Mouse (Mus musculus) left cerebral cortex, adult 9 months (tissue): ENCODE measurements at regions not wholly inside any gene's neighbourhood (a gene's known extent, or its start where the extent isn't known, plus 50 kb on each side); places are given as distances from the start of the nearest gene placed in this dataset.

Source experiments
- DNase-seq, 2 experiments: peaks; one replicate each; pipeline ENCODE4 v3.0.0; 2022; ENCODE audit warnings: low spot score in 2 of 2

DNA sequence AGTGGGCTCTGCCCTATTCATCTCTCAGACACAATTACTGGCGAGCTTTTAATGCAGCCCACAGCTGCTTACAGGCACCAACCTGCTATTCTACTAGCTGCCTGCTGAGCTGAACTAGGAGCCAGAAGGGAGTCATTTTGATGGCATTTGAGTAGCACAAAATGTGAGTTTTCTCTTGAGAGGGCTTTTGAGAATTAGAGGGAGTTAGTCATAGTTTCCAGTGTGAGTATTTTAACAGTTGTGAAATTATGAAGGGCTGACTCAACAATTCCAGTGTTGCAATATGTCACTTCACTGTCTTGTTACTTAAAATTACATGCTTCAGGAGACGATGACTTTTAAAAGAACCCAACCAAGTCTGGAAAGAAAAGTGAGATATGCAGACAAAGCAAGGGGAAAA is 54.4 kb upstream of the Ly86 start:
- peak; percentile 25 to 47 for DNase-seq

DNA sequence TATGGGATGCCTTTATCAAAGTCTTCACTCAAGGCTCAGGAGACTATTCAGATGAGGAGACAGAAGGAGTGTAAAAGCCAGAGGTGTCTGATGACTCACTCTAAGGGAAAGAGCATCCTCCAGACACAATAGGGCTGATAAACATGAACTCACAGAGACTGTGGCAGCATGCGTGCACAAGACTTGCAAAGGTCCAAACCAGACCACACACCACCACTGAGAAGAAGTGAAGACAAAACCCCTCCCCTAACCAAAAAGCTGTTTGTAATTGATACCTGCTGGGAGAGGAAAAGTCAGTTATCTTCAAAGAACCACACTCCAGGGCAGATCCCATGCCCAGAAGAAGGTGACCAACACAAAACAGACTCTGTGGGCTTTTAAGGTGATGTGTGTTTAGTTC is 56.0 kb upstream of the Ly86 start:
- DNase-seq = no peak

DNA sequence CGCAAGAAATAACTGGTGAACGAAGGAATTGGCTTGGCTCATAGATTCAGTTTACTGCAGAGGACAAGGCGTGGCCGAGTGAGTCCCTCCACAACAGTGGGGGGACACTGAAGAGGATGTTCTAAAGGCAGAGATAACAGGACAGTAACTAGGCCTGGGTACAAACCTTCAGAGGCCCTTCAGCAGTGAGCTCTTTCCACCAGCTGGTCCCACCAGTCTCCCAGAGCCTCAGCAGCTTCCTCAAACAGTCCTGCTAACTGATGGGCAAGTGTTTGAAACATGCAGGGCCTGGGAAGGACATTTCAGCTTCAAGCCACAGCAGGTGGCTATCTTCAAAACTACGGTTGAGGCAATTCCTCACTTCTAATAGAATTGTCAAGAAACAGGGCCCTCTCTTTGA is 62.5 kb upstream of the Ly86 start:
- DNase-seq = no peak

DNA sequence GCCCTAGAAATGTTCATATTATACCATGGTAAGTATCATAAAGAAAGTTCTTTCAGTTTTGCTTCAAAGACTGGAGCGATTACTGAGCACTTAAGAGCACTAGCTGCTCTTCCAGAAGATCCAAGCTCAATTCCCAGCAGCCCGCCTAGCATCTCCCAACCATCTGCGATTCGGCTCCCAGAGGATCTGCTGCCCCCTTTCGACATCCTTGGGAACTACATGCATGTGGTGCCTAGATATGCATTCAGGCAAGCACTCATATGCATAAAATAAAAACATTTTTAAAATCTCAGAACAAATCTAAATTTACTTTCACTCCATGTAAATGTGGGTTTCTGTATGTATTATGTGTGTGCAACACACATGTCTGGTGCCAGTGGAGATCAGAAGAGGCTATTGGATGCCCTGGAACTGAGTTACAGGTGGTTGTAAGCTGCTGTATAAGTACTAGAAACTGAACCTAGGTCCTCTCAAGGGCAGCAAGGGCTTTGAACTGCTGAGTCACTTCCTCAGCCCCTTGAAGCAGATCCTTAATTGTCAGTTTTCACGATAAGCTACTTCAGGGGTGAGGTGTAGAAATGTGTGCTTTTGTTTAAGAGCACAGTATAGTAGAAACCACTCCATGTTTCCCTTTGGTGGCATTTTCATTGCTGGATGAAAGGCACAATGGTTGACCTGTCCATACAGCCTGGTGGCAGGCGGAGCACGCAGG is 65.8 kb upstream of the Ly86 start:
- DNase-seq = no peak

DNA sequence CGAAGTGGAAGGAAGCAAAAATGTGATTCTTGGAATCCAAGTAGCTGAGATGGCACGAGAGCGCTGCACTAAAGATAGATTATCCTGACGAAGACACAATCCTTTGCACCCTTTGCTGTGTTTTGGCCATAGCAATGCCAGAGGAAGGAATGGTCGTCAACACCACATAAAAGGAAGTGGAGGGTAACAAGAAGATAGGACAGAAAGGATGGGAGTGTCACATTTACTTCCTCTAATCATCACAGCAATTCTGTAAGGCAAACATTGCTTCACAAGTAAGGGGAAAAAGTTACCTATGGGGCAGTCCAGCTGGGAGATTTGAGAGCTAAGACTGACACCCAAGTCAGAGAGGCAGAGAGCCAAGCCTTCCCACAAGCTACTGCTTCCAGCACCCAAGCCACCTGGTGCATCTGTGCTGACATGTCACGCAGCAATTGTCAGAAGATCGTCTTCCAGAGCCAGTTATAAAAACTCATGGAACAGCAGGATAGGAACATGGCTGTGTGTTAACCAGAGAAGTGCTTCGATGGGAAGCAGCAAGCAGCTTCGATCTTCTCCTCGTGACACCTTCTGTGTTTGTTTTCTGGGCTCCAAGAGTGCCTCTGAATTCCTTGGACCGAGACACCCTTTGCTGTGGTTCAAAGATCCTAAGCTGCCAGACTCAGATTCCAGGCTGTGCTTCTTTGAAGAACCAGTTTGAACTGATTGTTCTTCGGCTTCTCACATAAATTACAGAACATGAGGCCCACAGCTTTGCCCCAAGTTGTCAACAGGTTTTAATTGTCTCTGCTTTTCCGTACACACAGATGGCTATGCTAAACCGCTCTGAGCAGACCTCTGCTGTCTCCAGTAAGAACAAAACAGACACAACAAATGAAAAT is 95.2 kb upstream of the Ly86 start:
- DNase-seq = peak in 1 of 2 experiments; percentile 25

DNA sequence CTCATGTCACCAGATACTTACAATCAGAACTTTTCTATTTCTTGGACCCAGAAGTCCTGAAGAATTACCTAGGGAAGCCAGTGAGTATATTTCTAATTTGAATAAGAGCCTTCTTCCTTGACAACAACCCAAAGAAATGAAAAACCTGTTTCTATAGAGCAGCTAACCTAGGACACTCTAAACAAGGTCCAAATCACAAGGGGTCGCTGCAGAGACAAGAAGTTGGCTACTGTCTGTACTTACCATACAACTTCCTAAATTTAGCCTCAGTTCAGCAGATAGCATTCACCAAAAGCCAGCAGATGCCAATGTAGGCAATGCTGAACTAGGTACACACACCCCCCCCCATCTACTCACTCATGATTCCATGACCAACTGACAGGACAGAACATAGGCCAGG is 96.3 kb upstream of the Ly86 start:
- no peak for DNase-seq

DNA sequence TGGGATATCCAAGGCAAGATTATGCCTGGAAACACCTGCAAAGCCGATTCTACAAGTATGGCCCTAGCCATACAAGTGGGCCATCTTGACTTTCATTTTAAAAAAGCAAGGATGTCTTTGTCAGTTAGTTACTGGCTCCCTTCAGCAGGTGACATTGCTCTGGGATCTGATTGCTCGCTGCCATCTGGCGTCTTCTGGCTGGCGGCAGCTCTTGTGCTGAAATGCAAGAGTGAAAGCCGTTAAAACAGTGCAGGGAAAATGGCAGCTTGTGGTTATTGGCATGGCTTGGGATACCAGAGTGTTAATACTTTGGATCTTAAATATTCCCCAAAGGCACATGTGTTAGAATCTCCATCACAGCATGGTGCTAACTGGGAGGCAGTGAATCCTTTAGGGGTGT is 105.0 kb upstream of the Ly86 start:
- DNase-seq = no peak

DNA sequence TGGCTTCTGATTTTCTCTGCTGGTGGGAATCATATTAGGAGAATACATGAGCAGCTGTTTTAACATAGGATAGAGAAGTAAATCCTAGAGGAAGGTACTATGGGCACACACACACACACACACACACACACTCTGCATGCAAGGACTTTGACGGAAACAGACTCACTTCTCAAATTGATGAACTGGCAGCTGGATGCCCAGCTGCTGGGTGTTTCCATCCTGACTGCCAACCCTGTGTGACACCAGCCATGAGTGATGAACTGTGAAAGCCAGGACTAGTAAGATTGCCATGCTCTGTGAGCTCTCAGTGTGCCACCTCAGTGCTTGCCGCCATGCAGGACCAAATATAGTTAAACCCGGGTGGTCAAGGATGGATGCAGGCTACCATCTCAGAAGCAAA is 107.7 kb upstream of the Ly86 start:
- no peak for DNase-seq

DNA sequence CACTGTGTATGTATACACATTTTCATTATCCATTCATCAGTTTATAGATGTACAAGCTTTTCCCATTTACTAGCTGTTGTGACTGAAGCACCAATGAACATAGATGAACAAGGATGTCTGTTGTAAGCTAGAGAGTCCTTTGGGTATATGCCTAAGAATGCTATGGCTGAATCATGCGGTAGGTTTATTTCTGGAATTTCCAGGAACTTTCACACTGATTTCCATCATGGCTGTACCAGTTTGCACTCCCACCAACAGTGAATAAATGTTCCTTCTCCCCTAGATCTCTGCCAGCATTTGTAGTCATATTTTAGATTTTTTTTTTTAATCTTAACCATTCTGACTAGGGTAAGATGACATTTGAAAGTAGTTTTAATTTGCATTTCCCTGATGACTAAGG is 119.2 kb upstream of the Ly86 start:
- DNase-seq = peak; percentile 35 to 37

DNA sequence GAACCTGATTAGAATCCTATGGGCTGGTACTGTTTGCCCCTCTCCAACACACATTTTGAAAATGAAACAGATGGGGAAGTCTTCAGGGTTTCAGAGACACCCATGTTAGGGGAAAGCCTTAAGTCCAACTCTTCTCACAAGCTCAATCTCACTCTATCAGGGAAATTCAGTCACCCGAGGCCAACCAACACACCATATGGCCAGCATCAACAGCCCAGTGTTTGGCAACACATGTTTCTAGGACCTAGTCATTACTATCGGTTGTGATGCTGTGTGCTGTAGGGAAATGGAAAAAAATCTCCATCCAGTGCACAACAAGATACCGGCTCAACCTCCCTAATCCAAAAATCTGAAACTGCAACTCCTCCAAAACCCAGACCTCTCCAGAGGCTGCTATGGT is 124.6 kb upstream of the Ly86 start:
- DNase-seq = no peak

DNA sequence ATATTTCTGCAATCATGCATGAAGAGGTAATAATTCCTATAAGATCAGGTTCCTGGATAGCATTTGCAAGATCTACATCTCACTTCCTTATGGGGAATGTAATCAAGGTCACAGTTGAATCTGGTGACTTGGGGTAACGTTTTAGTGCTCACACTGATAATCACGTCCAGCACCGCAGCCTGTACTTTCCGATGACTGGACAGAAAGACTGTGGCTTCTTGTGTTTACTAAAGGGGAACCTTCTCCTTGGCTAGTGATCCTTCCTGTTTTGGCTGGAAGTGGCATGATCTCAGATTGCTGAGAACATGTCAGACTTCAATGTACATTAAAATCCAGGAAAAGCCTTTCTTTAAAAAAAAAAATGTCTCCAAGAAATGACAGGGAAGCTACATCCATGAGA is 126.4 kb upstream of the Ly86 start:
- no peak for DNase-seq

DNA sequence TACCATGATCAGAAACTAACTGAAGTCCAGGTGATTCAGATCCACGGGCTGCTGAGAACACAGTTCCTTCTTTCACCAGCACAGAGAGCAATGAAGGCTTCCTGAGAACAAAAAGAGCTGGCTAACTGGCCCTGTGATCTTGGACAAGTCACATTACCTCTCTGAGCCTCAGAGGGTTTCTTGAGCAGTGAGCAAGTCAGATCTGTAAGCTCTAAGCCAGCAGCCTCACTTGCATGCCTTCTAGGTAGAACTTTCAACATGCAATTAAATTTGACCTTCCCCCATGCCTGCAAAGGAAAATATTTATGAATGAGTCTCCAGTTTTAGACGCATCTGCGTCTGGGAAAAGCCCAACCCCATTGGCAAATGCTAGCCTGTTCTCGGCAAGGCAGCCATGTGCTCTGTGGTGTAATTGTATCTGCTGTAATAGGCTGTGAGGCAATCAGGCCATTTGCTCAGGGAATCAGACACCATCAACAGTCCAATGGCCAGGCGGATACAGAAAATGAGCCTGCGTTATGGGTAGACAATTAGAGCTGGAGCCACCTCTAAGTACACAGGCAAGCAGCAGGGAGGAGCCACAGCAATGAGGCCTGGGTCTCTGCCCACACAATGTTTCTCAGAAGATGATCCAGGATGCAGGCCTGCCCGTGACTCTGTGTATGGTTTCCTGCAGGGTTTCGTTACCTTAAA is 130.3 kb upstream of the Ly86 start:
- DNase-seq = no peak

DNA sequence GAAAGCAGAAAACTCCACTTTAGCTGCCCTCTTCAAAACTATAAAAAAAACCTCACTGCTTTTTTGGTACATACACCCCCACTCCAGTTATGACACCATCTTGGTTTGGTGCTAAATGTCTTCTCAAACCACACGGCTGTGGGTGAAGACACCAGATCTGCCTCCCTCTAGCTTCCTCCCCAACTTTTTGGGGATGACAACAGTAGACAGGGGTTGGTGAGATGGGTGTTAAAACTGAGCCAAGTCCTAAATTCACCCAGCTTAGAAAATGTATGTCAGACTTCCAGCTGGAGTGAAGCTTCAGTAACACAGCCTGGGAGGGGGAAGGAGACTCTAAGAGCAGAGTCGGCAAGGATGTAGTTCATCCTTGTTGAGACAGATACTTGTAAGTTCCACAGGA is 147.1 kb upstream of the F13a1 start:
- DNase-seq = peak; percentile 11 to 52

DNA sequence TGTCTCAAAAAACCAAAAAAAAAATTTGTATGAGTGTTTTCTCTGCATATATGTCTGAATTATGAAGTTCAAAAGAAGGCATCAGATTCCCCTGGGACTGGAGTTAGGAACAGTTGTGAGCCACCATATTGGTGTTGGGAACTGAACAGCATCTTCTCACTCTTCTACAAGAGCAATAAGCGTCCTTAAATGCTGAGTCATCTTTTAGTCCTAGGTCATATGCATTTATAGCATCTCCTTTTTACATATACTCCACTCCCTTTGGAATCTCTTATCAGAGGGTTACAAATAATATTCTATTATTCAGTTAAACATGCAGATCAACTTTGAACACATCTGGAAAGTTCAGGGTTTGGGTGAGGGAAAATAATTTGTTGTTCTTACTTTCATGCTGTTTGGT is 145.8 kb upstream of the F13a1 start:
- DNase-seq = no peak

DNA sequence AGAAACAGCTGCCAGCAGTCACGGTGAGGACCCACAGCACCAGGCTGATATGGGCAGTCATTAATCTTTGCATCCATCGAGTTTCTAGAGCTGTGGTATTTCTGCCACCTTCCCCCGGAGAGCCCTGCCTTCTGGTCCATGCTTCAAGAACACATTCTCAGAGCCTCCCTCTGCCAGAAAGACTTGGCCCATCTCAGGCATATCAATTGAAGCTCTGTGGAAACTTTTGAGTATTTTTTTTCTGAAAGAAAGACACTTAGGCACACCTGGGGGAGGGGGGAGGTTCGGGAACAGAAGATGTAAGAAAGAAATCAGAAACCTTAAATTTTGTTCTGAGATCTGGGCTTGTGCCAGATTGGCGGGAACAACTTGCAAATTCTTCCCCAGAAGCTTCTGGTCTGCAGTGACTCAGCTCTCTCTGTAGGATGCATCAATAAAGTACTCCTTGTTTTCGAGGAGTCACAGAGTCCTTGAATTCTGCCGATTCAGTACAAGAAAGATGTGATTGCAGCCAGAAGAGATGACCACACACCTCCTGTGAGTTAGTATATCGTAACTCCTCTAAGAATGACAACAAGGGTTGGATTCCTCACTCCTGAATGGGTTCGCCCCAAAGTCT is 131.2 kb upstream of the F13a1 start:
- peak in 1 of 2 experiments; percentile 26 for DNase-seq

DNA sequence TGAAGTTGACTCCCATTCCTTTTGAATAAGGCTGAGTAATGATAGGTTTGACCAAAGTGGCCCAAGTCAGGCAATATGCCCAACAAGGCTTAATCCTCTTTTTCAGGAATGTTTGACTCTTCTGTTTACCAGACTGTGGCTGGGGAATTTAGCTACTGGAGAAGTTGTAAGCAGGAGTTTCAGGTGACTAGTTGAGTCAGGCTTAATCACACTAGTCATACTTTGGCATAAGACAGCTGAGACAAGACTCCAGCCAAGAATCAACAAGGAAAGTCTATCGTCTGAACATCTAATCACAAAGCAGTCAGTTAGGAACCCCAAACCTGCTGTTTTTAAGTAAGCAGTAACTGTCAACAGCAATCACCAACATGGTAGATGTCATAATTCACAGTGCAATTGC is 126.5 kb upstream of the F13a1 start:
- no peak for DNase-seq

DNA sequence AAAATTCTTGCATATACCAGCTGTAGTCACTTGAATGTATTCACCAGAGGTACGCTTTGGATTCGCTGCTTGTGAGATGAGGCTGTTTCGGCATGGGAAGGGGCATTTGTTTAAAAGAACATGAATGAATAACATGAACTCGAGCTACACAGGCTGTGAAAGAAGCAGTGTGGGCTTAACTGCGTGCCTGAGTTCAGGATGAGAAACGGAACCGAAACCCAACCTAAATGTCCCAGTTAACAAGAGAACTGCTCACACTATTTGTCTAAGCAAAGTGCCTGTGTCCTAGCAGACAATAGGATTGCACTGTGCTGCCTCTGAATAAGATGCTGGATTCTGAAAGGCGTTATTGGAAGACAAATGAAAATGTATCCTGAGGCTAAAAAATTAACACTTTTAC is 126.0 kb upstream of the F13a1 start:
- DNase-seq = no peak

DNA sequence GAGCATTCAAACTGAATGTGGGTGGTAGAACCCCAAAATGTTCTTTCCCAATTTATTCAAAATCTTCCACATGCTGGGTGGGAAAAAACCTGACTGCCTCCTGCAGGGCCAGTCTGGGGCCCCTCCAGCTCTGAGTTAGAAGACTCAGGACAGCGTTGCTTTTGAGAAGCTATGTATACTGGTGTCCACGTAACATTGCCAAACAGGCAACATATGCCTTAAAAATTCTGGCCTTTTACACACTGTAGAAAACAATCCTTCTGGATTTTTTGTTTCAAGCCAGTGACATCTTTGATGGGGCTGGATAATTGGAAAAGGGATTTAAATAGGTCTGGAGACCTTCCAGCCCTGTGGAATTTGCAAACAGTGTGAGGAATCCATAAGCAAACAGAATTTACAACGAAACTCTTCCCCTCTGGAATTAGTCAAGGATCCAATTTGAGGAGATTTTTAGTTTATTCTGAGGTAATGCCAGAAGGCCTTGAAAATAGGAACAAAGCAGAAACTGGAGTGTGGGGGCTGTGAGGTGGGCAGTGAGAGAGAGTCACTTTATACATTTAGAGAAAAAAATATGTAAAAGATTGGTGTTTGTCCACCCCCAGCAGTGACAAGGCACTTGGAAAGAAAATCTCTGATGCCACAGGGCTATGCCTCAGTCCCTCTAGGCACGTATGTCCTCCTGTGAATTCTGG is 108.9 kb upstream of the F13a1 start:
- DNase-seq = peak; percentile 42 to 55

DNA sequence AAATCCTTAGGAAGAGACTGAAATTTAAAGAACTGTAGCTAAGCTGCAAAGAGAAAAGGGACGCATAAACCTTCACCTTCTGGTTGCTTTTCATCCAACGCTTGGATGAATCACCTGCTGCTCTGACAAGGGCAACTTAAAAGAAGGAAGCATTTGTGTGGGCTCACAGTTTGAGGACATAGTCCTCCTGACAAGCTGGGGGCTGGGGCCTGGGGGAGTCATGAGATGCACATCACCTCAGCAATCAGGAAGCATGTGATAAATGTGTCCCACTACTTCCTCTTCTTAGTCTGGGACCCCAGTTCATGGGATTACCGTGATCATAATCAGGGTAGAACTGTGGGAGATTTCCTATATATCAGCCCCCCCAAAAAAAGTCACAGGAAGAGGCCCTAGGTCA is 107.8 kb upstream of the F13a1 start:
- DNase-seq = no peak

DNA sequence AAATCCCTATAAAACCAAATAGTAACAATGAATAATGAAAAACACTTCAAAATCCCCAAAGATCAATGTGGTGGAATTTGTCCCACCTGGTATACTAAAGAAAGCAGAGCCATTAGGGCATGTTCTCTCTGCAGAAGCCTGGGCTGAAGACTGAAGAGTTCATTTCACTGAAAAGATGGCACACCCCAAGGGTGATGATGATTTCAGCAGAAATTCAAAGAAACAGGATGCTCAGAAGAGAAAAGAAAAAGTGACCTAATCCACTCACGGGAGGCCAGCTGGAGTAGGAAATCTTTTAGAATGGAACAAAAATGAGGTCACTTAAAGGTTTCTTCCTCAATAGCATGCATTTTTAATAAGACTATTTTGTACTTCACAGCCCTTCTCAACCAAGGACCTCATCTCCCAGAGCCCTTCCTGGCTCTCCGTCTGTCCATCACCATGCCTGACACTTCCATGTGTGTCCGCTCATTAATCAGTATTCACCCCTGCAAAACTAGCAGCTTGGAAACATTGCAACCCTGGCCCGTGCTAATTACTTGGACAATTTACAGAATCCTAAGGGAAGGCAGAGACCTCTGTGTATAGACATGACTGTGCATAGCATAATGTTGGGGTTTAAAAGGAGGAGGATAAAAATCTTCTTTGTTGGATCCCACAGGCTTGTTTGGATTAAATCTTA is 101.9 kb upstream of the F13a1 start:
- DNase-seq = no peak

DNA sequence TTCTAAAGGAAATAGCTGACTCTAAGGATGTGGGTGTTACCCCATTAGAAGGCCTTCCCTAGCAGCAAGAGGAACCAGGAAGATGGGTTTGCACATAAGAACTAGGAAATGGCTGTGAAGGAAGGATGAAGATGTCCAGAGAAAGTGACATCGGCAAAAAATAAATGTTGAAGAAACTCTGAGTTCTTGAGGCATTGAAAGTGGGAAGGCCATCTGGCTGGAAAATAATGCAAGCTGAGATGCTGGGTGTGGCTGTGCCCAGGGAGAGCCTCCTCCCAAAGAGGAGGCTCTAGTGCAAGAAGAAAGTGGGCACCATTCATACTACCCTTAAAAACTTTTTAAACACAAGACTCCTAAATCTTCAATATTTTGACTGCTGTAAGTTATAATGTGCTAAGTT is 99.9 kb upstream of the F13a1 start:
- no peak for DNase-seq
